Mouse (Mus musculus) heart, adult 18-20 months (tissue): Measurements from ENCODE around the gene C530008M17Rik. TPM values are rescaled to one million over a fixed set of nuclear protein-coding genes. Genes with fewer than 3 reads are reported as not detected.

Source experiments
- DNase-seq, 2 experiments: peaks; one replicate each; pipeline ENCODE4 v3.0.0; 2021 to 2022; ENCODE audit warnings: mixed read lengths in 1 of 2
- total RNA-seq, 2 experiments: library from RNA; stranded (reverse); gene quantifications; 2 replicates each; pipeline ENCODE4 v1.2.3; 2021

The C530008M17Rik gene
- total RNA-seq, 2 experiments from 2014 or later, result 1.8 TPM

DNA sequence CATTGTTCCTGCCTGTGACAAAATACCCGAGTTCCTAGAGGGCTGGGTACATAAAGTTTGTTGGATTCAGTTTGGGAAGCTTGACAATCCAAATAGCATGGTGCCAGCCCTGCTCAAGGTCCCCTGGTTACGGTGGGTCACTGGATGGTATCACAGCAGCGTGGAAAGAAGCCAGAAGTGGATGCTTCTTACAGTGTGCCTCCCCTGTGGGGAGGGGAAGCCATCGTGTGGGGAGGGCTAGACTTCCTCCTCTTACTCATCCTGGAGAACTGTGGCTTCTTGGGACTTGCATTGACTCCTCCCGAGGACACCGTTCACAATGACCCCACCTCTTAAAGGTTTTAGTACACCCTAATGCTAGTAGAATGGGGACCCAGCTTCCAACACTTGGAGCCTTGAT lies 183.5 kb downstream of the C530008M17Rik start:
- DNase-seq, result no peak

DNA sequence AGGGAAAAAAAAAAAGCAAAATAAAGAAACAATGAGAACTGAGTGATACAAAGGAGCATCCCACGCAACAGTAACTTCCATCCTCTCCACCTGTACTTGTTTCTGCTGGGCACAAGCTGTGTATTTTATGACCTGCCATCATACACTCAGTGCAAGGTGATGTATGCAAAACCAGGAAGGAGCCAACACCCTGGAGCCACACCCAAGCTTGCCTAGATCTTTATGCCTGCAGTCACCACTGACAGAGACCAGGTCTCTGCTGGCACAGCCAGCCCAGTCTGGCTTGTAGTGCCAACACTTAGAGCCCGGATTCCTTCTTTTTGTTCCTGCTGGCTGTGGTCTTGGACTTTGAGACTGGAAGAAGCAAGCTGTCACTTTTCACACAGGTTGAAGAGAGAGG lies 185.5 kb downstream of the C530008M17Rik start:
- DNase-seq, result no peak

DNA sequence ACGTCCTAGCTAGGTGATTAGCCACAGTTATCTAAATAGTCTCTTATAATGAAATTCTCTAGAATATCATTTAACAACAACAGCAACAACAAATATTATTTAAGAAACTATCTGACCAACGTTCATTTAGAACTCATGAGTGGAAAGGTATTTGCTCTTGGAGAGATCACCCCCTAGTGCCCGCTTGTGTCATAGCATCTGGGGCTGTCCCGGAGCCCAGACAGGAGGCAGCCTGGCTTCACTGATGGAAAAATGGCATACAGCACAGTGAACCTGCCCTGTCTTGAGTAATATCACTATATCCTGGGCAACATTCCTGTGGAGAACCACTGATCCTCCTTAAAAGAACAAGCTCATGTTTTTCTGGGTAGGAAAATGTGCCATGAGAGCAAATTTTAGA lies 187.1 kb downstream of the C530008M17Rik start:
- peak; percentile 46 to 78 for DNase-seq

DNA sequence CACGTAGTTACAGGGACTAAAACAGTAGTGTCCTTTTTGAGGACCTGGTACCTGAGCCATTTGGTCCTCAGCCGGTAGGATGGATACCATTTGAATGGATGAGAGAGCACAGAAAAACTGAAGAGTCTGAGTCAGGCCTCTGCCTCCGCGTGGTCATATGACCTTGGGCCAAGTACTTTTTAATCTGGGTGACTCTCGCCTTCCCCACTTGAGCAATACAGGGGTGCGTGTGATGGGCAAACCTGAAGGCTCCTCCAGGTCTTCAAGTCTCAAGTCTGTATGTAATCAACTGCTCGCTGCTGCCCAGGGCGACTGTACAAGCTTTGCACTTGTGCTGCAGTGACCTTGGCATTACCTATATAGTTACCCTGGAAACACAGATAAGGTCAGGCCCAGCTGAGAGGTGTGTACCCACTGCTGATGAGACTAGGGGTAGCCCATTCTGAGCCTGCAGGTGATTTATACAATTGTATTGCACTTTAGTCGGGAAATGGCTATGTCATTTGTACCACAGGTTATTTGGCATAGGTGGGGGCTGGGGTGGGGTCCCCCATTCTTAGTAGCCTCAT lies 187.6 kb downstream of the C530008M17Rik start:
- DNase-seq, result no peak

DNA sequence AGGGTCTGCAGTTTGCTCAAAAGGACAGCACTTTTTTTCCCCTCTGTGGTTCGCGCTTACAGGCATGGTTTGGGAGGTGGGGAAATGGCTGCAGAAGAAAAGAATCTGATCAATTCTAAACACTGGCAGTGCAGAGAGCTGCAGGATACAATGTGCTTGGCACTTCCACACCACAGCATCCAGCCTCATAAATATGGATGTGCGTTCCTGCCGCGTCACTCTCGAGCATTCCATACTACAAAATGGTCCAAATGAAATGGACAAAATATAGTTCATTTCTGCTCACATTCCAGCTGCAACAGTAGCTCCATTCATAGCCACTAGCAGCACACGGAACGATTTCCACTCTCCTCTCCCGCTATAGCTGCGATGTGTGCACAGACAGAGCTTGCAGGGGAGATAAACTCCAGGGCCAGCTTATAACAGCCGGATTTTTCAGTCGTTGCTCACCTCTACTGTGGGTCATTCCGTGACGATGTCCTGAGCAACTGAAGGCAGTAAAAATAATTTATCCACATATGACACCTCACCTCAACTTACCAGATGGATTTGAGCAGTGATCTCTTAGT lies 188.4 kb downstream of the C530008M17Rik start:
- DNase-seq, result no peak

DNA sequence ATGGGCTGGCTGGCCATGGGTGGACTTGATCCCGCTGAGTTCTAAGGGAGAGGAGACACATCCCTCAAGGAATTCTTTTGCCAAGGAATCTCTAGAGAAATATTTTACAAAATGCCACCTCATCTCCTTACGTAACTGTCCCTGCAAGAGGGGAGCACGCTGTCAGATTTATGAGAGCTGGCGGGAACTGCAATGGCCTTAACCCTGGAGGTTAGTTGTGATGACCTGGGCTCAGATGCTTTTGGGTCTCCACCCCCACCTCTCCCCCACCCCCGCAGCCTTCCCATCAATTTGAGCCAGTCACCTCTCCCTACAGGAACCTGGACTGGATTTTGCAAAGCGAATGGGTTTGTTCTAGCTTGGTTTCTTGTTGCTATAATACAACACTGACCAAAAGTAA lies 190.8 kb downstream of the C530008M17Rik start:
- no peak for DNase-seq

DNA sequence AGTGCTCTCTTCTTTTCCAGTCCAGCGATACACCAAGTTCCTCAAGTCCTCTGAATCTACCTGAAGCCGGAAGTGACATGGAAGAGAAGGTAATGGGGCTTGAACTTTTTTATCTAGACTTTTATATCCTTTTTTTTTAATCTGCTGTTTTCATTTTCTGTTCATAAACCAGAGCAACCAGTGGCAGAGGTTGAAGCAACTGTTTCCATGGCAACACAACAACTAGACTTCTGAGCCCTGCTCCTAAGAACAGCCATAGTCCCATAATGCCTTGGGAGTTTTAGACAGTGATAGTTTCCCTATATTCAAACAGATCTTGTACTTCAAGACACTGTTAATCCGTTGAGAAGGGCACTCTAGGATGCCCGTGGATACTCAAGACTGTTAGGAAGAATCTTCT lies 195.0 kb downstream of the C530008M17Rik start:
- DNase-seq, result no peak

DNA sequence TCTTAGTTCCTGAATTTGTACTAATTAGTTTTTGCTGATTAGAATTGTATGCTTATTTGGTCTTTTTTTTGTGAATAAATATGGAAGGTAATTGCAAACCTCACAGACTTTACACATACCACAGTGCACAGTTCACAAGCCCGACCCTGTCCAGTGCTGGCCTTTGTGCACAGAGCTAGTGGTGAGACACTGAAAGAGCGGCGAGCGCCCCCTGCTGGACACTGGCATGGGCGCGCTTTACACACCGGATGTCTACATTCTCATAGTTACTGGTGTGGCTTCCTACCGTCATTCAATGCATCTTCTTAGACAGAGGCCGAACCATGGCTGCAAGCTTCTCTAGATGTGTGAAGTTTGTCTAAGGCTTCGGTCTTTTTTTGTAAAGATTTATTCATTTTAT lies 197.2 kb downstream of the C530008M17Rik start:
- peak; percentile 58 to 84 for DNase-seq

DNA sequence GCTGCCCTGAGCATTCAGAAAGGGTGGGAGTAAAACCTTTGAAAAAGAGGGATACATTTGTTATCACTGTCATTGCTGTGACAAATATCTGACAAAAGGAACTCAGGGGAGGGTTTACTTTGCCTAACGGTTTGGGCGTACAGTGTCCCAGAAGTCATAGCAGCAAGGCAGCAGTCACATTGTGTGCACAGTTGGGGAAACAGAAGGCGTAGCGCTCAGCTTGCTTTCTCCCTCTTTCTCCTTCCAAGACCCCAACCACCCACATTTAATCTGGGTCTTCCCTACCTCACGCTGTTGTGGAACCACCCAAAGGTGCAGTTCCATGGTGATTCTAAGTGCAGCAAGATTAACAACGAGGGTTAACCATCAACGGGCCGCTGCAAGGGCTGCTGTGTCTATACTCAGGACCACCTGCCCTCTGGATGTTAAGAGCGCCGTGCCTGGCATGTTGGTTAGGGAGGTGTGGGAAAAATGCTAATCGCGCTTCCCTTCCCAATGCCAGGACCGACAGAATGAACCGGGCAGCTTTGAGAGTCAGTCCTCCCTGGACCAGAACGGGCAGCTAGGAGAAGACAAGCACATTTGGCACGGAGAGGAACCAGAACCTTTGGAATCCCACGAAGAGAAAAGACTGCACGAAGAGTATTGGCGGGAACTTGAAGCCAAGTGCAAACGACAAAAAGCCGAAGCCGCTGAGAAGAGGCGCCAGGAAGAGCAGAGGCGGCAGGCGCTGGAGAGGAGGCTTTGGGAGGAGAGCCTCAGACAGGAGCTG lies 199.7 kb downstream of the C530008M17Rik start:
- DNase-seq, result no peak

DNA sequence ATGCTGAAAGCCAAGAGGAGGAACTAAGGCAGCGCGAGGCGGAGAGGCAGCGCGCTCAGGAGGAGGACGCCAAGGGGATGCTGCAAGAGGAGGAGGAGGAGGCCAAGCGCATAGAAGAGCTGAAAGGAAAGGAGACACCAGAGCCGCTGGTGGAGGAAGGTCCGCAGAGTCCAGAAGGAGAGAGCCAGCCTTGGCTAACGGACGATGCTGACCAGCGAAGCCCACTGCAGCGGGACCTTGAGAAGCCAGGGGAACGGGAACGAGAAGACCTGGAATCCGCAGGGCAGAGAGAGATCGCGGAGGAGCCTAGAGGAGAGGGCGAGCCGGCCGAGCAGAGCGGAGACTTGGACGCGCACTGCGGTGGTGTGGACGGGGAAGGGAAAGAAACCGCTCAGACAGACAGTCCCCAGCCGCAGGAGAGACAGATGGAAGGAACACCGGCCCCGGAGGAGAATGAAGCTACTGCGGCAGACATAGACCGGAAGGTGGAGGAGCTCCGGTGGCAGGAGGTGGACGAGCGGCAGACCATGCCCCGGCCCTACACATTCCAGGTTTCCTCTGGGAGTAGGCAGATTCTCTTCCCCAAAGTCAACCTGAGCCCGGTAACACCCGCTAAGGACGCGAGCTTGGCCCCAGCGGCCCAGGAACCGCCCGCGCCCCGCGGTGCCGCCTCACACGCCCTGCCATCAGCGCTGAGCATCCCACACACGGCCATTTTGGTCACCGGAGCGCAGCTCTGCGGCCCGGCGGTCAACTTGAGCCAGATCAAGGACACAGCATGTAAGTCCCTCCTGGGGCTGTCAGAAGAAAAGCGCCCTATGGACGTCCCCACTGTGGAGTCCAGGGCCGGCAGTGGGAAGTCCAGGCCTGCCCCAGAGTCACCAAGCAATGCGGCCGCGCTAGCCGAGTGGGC lies 201.0 kb downstream of the C530008M17Rik start:
- DNase-seq, result no peak

DNA sequence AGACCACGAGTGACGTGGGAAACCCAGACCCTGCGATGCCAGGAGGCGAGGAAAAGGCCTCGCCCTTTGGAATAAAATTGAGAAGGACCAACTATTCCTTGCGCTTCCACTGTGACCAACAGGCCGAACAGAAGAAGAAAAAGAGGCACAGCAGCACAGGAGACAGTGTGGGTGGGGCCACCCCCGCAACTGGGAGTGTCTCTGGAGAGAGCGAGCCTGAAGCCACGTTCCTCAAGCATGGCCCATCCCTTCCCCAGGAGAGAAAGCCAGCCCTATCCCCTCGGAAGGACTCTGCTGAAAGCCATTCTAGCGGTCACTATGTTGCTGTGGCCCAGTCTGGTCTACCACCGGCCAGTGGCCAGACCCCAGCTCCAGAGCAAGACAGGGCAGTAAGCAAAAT lies 202.1 kb downstream of the C530008M17Rik start:
- no peak for DNase-seq

DNA sequence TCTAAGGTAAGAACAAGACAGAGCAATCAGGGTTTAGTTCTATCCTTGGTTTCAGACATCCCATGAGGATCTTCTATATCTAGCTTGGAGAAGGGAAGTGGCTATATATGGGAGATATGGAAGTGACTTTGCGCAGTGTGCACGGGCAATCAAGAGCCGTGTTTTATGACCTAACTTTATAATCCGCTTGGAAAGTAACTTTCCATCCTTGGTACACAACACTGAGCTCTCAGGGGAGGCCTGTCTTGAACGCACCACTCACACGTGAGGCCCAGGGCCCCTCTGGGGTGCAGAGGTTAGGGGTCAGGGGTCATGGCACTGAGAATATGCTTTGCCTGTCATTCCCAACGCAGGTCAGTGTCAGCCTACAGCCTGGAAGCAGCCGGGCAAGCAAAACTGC lies 210.5 kb downstream of the C530008M17Rik start:
- no peak for DNase-seq

DNA sequence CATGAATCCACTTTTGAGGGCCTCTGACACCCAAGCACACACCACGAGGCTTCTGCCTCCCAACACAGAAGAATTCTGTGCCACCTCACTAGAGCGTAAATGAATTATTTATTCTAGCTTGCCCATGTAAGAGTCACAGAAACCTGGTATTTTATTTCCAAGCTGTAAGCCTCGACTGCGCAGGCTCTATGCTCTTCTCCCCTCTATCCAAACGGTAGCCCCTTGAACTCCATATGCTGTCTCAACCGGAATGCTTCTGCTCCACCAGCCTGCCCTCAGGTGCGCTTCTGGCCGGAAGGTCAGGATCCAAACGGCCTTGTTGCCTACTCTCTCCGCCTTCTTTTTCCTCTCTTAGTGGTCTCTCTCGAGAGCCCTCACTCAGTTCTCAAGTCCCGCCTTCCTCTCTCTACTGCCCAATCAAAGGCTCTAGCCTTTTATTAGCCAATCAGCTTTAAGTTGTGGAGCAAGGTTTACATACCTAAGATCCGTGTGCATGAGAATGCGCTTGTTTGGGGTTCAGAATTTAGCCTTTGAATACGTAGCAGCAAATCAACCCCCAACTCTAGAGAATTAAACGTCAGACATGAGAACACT lies 212.5 kb downstream of the C530008M17Rik start:
- DNase-seq, result peak; percentile 14 to 20

DNA sequence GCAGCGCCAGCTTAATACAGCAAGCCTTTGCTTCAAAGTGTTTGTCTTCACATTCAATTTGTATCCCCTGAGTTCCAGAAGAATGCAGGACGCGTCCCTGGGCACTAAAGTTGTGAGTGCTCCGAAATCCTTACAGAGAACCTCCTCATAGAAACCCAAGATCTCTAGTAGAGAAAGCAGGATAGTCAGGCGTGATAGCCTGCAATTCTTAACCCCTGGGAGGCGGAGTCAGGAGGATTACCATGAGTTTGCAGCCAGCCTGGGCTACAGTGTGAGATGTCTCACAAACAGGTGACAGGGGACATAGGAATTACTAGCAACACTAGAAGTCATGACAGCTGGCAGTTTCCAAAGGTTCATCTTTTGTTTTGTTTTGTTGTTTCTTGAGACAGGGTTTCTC lies 213.2 kb downstream of the C530008M17Rik start:
- DNase-seq, result no peak

DNA sequence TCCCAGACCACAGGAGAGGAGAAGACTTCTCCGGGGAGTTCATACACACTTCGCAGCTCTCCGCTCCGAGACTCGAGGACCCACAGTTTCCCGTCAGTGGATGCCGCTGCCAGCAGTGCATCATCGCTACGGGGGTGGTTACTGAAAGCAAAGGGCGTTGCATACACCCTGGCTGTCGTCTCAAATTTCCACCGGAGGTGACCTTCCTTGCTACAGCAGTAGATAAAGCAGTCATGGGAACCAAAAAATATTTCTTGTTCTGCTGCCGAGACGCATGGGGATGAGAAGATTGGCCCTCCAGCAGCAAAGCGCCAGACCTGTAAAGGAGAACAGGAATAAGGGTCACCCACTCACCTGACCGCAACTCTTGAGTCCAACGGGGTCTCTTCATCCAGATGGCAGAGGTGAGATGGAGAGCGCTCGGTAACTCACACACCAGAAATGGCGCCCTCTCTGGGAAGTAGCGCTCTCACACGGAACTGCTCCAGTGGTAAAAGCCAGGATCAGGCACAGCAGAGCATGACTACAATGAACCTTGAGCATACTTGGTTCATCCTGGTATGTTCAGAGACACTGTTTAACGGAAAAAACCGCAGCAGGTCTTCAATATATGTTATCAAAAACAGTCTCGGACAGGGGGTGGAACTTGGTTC lies 219.9 kb downstream of the C530008M17Rik start:
- peak; percentile 61 to 71 for DNase-seq

DNA sequence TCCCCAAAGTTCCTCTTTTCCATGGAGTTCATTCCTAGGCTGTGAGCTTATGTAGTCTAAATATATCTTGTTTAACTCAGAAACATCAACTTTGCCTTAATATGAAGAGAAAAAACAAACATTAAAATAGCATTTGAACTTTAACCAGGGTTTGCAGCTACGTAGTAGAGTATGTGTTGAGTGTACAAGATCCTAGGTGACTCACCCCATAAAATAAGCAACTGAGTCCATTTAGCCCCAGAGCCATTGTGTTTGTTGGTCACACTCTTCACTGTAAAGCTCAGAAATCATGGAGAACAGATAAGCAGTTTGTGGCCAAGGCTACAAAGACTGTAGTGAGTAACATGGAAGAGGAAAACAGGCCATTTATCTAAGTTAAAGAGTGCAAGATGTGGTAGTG lies 227.8 kb downstream of the C530008M17Rik start:
- DNase-seq, result no peak

DNA sequence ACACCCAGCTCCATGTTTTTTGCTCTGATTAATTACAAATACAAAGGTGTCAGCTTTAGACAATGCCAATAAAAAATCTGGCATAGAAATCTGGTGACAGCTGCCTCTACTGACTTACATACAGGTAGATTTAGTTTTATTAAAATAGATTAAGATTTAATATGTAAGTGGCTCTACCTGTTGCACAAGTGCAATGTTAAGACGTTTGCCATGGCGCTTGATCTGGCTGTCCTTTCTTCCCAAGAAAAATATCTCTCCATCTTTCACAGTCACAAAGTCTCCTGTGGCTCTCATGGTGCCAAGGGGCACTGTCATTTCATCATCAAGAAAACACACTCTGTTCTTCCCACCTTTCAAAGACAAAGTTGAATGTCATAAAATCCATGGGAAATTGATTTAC lies 230.7 kb downstream of the C530008M17Rik start:
- DNase-seq, result no peak

DNA sequence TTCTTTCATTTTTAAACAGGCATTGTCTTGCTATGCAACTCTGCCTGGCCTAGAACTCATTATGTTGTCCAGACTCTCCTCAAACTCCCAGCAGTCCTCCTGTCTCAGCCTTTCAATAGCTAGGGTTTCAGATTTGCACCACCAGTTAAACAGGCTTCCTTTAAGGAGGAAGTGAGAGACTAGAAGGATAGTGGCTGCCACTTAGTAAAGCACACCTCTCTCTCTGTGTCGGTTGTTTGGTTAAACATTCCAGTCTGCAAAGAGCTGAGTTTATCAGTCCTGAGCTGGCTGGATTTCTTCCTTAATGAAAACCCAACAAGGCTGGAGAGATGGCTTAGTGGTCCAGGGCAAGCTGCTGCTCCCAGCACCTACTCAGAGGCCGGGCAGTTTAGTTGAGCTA lies 236.3 kb downstream of the C530008M17Rik start:
- no peak for DNase-seq

DNA sequence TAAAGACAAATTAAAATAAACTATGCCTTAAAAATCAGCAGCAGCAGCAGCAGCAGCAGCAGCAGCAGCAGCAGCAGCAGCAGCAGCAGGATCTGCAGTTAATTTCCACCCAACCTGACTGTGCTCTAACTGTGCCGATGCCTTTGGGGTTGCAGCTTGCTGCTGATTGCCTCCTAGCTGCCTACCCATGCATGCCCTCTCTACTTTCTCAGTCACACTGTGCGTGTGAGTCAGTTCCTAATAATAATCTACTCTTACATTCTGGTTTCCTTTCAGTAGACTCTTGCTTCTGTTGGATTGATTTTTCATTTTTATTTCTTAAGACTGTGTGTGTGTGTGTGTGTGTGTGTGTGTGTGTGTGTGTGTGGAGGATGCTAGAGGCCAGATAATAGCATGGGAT lies 236.8 kb downstream of the C530008M17Rik start:
- DNase-seq, result no peak

DNA sequence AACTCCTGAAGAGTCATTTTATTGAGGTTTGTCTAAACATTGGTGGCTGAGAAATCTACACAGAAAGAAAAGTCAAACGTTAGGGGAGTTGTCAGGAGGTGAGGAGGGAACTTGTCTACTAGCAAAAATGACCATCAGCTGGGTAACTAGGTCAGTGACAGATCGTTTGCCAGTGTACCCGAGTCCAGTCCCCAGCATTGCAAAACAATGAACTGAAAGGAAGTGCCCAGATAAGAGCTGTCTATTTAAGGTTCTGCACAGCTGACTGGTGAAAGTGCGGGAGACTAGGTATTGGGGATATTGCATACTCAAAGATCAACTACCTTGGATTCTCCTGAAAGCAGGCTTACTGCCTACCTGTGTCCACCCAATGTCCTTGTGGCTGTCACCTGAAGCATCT lies 245.8 kb downstream of the C530008M17Rik start:
- DNase-seq, result no peak

DNA sequence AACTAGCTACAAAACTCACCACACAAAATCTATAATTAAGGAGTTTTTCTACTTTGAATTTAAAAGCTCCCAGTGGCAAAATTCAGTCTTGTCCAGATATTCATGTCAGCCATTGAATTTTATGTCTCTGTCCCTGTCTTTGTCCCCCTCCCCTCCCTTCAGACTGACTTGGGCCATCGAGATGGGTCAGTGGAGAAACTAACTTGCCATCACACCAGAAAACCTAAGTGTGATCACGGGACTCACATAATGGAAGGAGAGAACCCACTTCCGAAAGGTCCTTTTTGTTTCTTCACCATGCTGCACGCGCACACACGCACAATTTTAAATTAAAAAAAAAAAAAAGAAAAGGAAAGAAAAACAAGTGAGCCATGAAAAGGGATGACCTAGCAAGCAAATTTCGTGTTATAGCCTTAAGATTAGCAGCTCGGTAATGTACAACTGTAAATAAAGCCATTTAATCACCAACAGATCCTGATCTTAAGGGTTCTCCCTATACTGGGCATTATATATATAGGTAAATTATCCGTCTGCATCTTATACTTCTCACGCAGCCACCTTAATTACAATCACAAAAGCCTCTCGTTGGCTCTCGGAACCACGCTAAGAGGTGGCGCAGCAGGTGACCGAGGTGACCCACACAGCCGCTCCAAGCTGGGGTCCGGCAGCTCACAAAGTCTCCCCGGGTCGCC lies 248.5 kb downstream of the C530008M17Rik start:
- peak in 1 of 2 experiments; percentile 13 for DNase-seq
